Mouse (Mus musculus) right cerebral cortex, postnatal 36 days (tissue): Measurements from ENCODE around the gene Bsn.

Source experiments
- DNase-seq, 2 experiments: peaks; one replicate each; pipeline ENCODE4 v3.0.0; 2022; ENCODE audit warnings: low spot score in 2 of 2, mixed read lengths in 1 of 2

The Bsn gene

DNA sequence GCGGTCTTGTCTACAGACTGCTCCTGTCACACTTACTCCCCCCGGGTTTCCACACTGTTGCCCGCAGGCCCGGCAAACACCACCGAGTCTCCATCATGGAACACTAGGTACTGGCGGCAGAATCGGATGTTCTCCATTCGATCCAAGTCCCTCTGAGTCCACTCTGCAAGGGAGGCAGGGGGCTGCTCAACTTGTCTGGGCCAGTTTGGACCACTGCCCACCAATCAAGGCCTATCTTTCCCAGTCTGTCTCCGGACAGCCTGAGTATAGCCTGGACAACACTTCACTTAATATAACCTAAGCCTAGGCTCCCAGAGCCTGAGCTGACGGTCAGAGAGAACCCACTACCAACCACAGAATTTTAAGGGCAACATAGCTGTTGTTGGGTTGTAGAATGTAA is 96.6 kb downstream of the Bsn start:
- no peak for DNase-seq

DNA sequence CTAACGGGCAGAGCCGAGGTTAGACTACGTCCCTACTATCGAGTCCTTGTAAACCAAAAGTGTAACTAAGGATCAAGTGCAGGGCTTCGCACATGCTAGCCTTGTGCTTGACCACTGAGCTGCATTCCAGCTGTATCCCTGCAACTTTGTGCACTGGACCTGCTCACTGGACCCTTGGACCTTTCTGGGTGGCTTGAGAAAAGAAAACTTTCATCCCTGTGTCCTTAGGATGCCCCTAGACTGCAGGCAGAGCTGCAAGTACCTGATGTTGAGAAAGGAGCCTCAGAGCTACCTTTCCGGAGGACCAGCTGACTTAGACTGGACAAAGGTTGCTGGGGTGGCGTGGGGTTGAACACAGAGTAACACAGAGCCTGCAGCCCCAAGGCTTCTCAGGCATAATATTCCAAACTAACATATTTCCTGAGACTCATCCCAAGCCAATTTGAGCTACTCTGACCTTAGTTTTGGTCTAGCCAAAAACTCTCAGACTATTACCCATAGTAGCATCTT is 99.5 kb downstream of the Bsn start:
- DNase-seq: no peak

DNA sequence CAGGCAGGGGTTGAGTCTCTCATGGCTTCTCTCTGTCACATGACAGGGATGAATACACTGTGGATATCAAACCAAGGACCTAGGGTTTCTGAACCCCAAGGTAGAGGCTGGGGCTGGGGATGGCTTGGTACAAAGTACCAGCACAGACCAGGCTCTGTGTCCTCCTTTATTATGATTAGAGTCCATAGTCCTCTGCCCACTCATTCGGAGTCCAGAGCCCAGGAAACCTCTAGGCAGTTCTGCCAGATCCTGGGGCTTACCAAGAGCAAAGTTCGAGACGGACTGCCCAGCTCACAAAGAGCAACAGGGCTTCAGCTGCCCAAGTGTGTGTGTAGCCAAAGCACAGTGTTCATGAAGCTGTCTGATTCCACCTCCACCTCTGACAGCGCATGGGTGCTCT is 104.9 kb downstream of the Bsn start:
- no peak for DNase-seq

DNA sequence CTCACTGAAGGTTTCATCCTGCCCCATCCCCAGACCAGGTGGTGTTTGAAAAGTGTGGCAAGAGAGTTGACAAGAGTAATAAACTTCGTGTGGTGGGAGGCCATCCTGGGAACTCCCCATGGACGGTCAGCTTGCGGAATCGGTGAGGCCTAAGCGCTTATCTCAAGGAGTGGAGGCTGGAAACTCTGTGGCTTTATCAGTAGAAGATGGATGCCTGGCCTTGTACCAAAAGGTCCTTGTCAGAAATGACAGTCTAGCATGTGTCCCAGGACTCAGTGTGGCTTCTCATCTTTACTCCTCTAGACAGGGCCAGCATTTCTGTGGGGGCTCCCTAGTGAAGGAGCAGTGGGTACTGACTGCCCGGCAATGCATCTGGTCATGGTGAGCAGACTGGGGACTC is 106.6 kb downstream of the Bsn start:
- DNase-seq: no peak

DNA sequence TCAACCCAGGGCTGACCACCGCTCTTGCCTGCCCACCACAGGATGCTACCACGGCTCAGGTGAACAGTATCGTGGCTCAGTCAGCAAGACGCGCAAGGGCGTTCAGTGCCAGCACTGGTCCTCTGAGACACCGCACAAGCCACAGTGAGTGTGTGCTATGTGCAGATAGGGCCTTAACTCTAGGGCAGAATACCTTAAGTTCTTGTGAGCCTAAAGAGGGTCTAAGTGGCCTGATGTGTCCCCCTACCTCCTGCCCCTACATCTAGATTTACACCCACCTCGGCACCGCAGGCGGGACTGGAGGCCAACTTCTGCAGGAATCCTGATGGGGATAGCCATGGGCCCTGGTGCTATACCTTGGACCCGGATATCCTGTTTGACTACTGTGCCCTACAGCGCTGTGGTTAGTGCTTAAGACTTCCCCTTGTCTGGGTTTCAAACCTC is 107.2 kb downstream of the Bsn start, which contains the start of gene Rnf123:
Rnf123 (minus strand) TSS at position 359 of the 444 bp plus-strand sequence.
- DNase-seq: no peak

DNA sequence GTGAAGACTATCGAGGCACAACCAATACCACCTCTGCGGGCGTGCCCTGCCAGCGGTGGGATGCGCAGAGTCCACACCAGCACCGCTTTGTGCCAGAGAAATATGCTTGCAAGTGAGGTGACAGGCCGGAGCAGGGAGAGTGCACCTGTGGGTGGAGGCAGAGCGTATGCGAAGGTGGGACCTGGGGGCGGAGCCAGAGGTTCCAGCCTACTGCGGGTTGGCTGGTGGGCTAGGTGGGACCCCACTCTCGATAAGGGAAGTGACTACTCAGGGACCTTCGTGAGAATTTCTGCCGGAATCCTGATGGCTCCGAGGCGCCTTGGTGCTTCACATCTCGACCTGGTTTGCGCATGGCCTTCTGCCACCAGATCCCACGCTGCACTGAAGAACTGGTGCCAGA is 107.6 kb downstream of the Bsn start:
- no peak for DNase-seq

DNA sequence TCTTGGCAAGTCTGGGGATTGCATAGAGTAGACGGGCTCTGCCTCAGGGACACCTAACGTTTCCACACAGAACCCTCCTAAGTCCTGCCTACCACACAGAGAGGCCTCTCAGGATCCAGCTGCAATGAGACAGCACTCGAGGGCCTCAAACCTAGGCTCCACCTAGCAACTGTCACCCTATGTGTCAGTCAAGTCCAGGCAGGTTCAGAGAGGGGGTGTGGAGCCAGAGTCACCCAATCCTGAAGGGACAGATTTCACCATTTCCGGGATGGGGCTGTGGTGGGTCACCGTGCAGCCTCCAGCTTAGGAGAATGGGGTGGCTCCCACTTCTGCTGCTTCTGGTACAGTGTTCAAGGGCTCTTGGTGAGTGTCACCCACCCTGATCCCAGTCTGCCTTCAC is 110.0 kb downstream of the Bsn start, which contains the start of gene Mst1:
Mst1 (plus strand) TSS at position 269 of the 400 bp plus-strand sequence.
- no peak for DNase-seq

DNA sequence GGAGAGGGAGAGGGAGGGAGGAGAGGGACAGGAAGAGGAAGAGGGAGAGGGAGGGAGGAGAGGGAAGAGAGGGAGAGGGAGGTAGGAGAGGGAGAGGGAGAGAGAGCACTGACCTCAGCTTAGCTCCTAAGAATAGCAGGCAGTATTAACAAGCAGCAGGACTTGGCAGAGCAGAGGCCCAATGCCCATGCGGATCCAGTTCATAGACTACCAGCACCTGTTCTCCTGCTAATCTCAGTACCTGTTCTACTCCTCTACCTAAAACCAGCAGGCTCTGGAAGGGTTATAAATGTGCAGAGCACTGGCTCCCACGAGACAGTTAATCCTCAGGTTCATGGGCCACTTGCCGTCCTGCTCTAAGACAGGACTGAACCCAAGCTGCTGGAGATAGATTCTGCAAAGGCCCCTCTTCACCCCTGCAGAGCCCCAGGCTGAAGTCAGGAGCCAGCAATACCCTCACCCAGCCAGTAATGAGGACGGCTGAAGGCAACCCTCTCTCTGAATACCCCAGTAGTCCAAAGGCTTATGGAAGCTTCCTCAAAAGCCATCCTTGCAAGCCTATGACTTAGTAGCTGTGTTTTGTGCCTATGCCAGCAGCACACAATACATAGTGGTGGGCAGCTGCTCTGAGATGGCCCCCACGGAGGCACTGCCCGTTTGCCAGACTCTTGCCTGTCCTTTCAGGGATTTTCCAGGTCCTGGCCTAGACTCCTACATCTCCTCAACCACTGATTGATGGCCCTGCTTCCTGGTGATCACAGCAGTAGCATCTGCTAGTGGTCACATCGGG is 116.8 kb downstream of the Bsn start:
- DNase-seq: no peak

DNA sequence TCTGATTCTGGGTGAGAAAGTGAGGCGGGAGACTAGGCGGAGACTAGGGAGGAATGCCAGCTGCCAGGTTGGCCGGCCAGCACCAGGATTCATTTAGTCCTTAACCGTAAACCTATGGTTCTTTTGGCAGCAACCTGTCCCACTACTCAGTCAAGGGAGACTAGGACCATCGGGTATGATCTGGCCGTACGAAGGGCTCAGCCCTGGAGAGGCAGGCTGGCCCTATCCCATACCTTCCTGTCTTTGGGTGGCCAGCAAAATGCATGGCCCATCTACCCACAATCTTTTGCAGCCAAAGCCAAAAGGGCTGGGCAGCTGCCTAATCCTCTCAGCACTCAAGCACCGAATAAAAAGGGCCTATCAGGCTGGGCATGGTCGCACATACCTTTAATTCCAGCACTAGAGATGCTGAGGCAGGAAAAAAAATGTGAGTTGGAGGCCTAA is 117.7 kb downstream of the Bsn start:
- no peak for DNase-seq

DNA sequence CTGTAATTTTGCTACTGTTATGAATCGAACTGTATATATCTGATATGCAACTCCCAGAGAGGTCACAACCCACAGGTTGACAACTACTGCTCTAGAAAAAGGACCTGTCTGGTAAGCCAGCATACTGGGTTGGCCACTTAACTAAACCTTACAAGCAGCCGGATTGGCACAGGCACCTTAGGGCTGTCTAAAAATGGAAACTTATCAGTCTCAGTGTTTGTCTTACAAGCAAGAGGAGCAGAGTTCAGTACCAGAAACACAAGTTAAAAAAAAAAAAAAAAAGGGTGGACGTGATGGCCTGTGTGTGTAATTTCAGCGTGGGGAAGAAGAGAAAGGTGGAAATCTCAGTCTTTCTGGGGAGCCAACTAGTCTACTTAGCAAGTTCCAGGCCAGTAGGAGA is 118.4 kb downstream of the Bsn start:
- DNase-seq: no peak

DNA sequence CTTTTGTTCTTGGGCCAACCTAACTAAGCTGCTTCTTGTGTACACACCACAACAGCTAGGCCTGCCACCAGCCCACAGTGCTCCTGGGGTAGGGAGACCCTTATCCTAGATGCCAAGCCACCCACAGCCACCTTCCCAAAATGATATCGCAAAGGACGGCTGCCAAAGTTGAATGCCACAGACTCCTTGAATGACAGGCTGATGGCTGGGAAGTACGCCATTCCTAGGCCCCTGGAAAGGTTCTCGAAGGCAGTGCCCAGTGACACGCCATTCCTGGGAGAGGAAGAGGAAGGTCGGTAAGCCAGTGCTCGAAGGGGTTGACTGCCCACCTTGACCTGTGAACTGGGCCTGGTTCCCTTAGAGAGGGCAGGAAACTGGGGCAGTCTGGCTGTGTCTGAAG is 120.7 kb downstream of the Bsn start:
- no peak for DNase-seq

DNA sequence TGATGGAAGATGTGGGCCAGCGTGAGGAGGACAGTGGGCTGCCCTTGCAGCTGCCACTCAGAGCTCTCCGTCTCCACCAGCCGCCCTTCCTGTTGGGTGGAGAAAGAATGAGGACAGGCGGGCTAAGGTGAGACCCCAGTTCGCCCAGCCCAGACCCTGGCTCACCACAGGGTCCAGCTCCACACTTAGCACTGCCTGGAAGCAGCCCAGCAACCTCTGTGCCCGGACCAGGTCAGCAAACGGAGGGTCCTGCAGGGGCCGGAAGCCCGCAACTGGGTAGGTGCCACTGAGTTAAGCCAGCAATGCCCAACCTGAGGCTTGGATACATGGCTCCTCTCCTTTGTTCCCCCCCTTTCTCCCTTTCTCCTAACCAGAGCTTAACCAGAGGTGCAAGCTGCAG is 121.2 kb downstream of the Bsn start:
- no peak for DNase-seq

DNA sequence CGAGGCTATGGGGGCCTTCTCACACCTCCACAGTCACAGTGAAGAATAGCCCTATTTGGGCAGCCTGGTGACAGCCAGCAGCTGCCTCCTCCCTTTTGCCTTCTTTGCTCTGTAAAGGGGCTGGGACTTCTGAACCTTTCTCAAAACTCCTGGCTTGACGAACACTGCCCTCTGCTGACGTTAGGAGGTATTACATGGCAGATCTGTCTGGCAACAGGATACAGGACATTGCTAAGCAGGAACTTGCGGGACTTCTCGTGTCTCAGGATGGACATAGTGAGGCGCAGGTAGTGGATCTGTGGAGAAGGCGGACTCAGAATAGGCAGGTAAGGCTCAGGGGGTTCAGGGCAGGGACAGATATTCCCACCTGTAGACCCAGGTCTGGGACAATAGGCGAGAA is 122.3 kb downstream of the Bsn start:
- DNase-seq: peak in 1 of 2 experiments; percentile 52

DNA sequence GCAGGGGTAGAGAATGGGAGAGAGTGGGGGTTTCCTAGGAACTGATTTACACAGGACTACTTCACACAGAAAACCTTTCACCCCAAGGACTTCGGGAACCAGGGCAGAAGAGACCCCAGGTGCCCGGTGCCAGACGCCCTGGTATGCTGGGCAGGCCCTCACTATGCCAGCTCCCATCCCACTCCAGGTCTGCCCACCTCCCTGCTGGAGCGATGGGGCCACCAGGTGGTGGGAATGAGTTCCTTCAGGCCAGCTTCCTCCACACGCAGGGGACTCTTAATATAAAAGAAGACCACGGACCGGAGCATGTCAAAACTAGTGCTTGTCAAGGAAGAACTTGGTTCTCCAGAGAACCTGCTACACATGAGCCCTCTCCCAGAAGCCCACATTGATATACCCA is 123.0 kb downstream of the Bsn start:
- DNase-seq: no peak

DNA sequence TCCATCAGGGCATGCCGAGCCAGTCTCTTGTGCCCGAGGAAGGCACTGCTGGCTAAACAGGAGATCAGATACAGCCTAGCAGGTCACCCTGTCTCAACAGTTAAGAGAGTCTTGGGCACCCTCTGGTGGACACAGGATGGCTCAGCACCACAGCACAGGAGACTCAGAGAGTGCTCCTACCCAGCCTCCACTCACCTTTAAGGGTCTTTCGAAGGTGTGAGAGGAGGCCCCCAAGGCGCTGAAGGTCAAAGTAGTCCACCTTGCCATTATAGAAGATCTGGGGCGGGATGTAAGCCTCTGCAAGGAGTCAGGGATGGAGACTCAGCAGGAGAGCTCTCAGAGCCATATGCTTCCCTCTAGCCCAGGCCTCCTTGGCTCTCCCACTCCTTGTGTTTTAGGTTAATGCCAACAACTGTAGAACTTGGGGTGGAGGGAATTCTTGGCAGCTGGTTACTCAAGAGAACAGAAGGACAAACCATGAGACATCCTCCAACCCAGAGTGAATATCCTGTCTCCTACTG is 124.6 kb downstream of the Bsn start:
- DNase-seq: no peak

DNA sequence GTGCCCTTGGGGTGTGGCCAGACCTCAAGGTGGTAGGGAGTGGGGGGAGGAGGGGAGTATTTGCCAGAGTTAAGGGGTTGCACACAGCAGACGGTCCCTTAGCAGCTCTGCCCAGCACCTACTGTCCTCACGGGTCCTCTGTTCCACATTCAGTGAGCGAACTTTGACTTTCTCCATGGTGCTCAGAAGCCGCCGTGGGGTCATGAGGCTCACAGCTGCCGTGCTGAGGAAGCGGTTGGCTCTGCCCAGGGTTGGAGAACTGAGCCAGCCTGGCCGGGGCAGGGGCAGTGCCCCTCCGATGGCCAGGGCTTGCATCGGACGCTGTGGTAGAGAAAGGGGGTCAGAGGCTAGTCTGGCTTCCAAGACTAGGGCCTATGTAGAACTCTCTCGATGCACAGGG is 126.8 kb downstream of the Bsn start:
- no peak for DNase-seq

DNA sequence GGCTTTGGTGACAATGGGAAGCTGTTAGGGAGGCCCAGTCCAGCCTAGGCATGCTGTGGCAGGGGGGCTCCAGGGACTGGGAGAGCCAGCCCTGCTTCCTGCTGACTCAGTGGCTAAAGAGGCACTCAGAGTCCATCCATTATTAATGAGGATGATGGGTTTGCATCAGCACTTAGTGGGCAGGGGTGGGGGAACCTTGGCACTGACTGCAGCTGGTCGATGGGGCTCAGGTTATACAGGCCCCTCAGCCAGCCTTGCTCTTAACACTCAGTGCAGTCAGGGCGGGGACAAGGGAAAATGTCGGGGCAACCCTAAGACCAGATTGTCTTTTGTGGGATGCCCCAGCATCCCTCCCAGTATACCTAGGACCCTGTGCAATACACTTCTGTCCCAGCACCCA is 128.0 kb downstream of the Bsn start:
- no peak for DNase-seq

DNA sequence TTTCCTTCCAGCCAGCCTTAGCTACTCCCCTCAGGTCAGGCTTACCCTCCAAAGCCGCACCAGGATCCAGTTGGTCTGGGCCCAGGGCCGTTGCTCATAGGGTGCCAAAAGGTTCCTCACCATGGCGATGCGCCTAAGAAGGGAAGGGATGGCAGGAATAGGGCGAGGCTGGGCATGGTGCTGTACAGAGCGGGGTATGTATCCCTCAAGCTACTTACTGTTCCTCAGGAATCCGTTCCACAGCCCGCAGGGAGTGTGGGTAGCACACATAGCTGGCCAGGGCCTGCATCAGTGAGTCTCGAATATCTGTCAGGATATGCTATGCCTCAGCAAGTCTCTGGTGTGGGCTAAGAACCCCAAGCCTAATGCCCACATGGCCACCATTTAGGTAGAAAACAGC is 131.9 kb downstream of the Bsn start:
- DNase-seq: no peak

DNA sequence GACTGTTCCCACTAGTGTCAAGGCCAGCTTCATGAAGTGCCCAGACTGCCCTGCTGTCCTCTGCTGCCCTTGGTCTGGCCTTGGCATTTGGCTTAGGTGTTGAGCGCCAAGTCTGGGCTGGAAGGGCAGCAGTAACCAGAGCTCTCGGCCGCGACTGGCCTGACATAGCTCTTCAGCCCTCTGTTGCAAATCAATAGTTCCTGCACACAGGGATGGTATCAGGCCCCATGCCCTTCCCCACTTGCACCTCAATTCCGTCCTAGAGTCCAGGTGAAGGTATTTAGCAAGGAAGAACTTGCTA is 133.0 kb downstream of the Bsn start:
- no peak for DNase-seq

DNA sequence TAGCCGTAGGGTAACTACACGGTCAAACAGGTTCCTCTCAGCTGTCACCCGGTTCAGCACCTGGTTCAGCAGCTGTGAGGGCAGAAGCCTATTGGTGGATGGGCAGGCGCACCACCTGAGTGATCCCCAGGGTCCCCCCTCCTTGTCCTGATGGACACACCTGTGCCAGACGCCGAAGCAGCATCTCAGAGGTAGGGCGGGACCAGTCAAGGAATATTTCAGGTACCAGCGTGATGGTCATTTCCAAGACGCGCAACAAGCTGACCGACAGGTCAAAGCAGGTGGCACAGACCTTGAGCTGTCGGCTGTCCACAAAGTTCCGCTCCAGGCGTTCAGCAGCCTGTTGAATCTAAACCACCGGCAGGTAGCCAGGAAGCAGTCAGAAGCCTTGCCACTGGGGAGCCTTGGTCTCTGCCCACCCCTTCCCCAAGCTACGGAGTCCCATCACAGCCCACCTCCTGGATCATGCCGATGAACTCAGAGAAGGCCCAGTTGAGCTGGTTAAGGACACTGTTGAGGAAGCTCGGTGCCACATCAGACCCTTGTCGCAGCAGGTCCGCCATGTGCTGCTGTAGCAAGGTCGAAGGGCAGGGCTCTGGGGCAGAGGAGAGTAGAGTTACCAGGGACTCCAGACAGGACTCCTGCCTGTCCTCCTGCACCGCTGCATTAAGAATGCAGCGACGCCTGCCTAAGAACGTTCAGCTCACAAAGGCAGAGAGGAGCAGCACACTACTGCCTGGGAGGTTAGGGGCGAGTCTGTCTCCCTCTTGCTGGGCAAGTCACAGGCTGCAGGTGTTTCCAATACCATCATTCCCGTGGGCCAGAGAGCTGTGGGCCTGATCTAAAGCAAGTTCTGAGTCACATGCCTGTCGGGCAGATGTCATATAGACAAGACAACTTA is 133.6 kb downstream of the Bsn start:
- no peak for DNase-seq

DNA sequence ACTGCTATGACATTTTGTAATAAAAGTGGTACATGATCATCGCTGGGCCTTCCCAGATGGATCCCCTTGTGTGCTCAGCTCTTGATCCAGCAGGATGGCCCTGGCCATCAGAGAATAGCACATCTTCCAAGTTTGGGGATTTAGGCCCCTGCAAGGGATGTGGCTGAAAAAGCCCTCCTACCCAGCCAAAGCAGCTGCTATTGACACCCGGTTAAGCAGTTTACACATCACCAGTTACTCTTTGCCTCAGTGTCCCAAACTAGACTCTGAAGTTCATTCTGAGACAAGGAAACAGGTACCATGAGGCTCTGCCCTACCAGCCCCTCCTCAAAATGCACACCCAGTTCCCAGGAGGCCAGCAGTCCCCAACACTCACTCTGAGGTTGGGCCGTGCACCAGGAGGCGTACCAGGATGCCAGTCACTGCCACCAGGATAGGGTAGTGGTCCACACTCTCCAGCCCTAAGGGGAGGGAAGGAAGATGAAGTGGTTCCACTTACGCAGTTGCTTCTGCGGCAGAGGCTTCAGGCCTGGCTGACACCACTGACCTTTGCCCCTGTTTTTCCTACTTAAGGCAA is 134.4 kb downstream of the Bsn start:
- DNase-seq: no peak

DNA sequence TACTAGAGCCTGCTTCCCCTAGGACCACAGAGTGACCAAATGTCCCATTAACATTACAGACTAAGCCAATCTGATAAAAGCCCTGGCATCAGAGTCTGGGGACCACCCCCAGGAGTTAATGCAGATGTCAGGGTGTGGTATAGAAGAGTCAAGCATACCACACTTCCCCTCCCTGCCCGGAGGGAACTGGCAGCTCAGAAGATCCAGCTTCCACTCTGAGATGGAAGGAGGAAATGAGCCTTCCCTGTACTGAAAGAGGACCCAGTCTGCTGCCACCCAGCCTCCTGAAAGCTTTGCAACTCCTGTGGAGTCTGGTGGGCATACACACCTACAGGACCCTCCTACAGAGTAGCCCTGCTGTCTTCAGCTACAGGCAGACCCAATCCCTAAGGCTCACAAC is 135.1 kb downstream of the Bsn start:
- DNase-seq: no peak
